Mouse (Mus musculus): Measurements from ENCODE around the gene Fyn.

The Fyn gene

GRCm38 (mm10) chr10:39535347-39535746 is 166.7 kb downstream of the Fyn start:
- DNase-seq (ENCODE audit: low spot score in 2 of 2): peak; percentile 42 to 69

GRCm38 (mm10) chr10:39536258-39536657 is 167.6 kb downstream of the Fyn start:
- no peak for DNase-seq (ENCODE audit: low spot score in 2 of 2)

- DNase-seq (ENCODE audit: low spot score in 2 of 2): peak in 1 of 2 experiments; percentile 37
Measured at GRCm38 (mm10) chr10:39540012-39540647, 171.5 kb downstream of the Fyn start.

- DNase-seq (ENCODE audit: low spot score in 2 of 2): no peak
Measured at GRCm38 (mm10) chr10:39540995-39541394, 172.3 kb downstream of the Fyn start.

GRCm38 (mm10) chr10:39541451-39541874 is 172.8 kb downstream of the Fyn start:
- DNase-seq (ENCODE audit: low spot score in 2 of 2): no peak

GRCm38 (mm10) chr10:39541951-39542521 is 173.4 kb downstream of the Fyn start:
- no peak for DNase-seq (ENCODE audit: low spot score in 2 of 2)

DNA sequence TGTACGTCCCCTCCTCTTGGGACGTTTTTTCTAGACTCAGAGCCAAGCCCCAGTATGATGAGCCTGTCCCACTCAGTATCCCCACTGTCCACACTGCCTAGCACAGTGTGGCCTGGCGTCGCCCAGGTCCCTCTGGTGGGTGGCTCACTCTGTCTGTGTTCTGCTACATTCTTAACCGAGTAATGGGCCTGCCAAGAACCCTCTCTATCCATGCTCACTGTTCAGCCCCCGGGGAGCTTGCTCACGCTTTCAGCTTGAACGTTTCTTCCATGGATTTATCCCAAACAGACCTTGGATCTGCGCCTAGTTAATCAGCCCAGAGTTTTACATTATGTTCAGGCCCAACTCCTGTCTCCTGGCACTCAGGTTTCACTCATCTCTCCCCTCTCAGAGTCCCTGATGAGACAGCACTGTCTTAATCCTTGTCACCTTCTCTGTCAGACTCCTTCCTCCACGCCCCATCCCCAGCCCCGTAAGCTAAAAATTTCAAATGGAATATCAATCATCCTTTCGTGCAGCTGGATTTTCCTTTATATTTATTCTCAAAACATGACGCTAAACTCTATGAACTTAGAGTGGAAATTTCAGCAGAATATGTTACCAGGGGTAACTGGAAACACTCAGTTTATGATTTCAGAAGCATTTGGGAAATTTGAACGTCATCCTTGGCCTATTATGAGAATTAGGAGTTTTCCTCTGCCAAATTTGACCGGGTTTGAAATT is 174.0 kb downstream of the Fyn start:
- no peak for DNase-seq (ENCODE audit: low spot score in 2 of 2)

DNA sequence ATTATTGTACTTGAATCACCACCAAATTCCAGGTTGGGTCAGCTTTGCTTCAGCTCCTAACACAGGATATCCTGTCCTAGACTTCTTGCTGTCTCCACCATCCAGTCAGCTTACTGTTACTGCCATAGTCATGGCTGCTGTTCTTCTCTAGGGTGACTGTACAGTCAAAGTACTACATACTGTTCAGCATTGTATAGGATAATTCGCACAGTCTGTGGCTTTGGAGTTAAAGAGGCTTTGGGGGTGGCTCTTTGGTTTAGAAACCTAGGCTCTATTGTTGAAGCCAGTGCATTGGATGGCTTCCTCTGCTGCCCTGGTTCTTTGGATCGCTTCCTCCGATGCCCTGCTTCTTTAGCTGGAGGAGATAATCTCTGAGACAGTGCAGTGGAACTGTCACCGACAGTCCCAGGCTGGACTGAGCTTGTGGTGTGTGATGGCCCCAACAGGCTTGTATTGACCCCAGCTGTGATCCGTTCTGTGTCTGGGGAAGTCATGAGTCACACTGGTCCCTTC is 174.7 kb downstream of the Fyn start:
- no peak for DNase-seq (ENCODE audit: low spot score in 2 of 2)

DNA sequence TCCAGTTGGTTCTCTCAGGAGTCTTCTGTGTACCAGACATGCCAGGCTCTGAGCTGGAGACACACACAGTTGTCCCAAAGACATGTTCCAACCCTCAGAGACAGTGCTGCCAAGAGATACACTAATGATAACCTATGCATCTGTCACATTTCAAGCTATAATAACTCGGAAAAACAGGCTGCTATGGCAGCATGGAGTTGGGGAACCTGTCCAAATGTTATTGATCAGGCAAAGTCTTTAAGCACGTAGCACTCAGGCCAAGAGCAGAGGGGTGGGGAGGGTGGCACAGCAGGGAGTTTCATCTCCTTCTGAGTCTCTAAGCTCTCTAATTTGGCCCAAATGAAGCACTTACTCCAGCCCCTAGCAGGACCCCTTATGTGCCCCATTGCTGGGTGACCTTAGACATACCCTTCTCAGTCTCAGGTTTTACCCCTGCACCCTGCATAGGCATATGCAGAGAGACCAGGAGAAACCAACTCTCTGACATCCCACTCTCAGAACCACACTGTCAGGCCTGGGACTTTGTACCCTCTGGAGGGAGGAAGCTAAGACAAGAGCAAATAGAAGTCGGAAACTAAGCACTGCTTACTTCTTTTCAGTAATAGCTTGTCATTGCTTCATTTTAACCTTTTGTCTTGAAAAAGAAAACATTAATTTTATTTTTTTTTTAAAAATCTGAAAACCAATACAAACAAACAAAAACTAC is 178.9 kb downstream of the Fyn start:
- DNase-seq (ENCODE audit: low spot score in 2 of 2): no peak

DNA sequence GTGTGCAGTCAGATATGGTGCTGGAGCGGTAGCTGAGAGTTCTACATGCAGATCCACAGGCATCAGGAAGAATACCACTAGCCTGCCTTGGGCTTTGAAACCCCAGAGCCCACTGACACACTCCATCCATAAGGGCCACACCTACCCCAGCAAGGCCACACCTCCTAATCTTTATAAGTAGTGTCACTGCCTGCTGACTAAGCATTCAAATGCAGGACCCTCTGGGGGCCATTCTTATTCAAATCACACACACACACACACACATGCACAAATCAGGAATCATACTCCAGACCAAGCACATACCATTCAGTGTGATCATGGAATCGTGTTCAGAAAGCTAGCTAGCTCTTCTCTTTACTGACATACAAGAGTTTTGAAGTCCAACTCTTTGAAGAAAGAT is 182.1 kb downstream of the Fyn start:
- no peak for DNase-seq (ENCODE audit: low spot score in 2 of 2)

DNA sequence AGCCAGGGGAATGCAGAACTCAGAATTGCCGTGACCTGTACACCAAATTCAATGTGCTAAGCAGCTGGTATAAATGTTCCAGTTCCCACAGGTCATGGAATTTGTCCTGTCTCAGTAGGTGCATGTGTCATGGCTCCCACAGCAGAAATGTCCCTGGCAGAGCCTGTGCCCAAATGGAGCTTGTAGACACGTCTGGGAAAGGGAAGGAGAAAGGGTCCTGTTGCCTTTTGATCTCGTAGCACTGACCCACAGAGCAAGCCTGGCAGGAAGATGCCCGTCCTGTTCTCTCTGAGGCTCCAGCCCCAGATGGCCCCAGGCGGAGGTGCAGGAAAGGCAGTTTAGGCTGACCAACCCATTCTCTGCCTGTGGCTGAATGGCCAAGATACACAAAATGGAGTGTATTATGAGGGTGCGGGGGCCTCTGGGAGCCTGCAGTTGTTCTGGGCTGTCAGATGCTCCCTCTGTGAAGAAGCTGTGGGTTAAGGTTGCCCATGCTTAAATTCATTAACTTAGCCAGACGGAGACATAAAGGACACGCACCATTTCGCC is 183.1 kb downstream of the Fyn start:
- no peak for DNase-seq (ENCODE audit: low spot score in 2 of 2)

DNA sequence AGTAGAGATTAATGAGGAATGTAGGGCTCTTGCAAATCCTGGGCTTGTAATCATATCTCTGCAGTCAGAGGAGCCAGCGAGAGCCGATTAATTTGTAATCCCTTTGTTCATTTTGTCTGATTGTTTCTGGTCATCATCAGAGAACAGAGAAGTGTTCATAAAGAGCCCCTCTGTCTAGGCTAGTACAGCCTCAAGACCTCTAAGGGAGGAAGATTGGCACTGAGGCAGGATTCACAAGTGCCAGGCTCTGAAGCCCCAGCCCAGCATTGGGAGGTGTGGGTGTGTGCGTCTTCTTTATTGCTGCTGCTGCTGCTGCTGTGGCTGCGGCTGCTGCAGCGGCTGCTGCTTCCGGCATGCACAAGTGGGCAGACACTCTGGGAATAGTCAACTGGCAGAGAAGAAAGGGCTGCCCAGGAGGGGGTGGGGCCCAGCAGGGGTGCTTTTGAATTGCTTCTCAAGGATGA is 183.7 kb downstream of the Fyn start:
- no peak for DNase-seq (ENCODE audit: low spot score in 2 of 2)

DNA sequence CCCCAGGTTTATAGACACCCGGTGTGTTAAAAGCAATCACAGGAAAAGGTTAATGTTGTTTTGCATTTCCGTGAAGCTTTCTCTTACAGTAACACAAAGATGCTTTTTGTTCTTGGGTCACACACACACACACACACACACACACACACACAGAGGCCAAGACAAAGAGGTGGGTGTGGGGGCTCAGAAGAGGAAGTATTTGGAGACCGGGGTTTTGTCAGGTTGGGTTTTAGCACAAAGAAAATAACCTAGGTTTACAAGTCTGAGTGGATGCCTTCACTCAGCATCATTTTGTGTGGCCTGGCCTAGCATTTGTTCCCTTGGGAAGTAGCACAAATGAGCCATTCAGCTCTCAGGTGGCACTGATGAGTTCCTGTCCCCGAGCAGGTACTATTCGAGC is 184.2 kb downstream of the Fyn start:
- no peak for DNase-seq (ENCODE audit: low spot score in 2 of 2)

DNA sequence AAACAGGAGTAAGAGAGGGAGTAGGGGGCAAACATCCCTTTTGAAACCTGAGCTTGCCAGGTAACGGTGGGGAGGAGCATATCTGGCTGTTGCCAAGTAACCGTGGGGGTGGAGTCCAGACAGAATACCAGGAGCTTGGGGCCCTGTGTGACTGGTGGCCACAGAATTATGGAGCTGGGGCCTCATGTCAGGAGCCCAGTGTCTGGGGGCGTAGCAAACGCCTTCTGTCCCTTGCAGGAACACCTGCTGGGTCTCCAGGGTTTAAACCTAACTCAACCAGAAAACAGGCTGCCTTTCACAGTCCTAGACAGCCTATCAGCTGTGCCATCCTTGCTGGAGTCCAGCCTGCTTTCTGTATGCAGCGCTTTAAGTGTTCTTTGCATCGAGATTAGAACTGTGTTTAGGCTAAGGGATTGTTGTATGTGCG is 186.6 kb downstream of the Fyn start:
- DNase-seq (ENCODE audit: low spot score in 2 of 2): no peak

DNA sequence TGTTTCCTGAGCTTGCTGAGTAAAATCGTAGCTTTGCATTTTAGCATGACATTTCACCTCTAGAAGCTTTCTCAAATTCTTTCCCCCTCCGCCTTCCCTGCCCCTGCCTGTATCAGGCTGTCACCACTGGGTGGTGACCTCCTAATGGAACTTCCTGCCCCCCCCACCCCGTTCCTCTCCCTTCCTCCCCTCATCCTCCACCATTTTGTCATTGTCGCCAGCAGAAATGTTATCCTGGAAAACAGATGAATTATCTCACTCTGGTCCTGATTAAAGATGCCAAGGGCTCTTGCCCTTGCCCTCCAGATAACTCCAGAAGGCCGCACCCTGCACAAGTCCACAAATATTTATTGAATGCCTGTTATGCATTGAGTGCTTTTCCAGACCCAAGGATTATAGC is 187.1 kb downstream of the Fyn start:
- no peak for DNase-seq (ENCODE audit: low spot score in 2 of 2)

DNA sequence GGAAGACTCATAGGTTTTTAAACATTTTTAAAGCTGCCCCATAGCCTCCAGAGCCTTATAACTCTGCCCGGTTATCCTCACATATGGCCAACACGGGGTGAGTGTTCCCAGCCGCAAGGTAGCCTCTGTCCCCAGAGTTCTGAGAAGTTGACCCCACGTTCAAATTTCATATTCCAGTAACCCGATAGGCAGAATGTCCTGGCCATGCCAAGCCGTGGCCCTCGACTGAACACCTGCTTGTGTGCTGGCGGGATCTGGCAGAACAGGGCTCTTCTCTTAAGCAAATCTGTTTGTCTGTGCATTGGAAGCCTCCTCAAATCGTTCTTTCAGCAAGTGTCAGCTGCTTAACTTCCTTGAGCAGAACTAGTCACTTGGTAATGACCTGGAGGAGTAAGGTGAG is 188.7 kb downstream of the Fyn start:
- no peak for DNase-seq (ENCODE audit: low spot score in 2 of 2)

- DNase-seq (ENCODE audit: low spot score in 2 of 2): no peak
Measured at GRCm38 (mm10) chr10:39557851-39558250, 189.2 kb downstream of the Fyn start.

DNA sequence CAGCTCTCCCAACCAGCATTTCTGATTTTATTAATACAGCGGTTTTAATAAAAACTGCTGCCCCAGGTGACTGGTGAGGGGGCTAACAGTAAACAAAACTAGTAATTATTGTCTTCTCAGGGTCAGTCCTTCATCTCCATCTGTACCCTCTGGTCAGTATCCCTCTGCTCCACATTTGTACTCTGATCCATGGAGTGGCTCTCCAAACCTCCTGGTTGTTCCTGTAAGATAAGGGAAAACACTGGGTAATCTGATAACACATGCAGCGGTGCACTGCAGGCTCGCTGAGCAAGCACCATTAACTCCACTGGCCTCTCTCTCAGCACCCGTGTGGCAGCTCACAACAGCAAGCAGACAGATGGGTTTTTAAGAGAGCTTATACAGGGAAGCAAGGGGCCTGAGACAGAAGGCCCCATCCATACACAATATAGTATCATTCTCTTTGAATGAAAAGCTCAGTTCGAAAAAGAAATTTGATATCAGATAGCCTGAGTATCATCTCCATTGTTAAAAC is 189.9 kb downstream of the Fyn start:
- no peak for DNase-seq (ENCODE audit: low spot score in 2 of 2)

- no peak for DNase-seq (ENCODE audit: low spot score in 2 of 2)
Measured at GRCm38 (mm10) chr10:39559321-39559720, 190.7 kb downstream of the Fyn start.

DNA sequence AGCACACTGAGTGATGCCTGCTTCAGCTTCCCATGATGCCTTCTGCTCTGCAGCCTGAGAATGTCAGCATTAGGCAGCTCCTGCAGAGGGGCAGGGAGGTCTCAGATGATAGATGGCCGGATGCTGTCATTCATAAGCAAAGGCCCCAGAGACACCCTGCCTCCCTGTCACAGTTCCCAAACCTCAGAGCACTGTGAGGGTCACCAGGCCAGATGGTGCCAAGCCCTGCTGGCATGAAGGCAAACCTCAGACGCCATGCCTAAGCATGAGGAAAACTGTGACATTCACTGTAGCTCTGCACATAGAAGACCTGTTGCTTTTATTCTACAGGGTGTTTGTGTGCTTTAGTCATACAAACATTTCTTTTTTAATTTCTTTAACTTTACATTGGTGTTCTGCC is 193.7 kb downstream of the Fyn start:
- DNase-seq (ENCODE audit: low spot score in 2 of 2): no peak

- no peak for DNase-seq (ENCODE audit: low spot score in 2 of 2)
Measured at GRCm38 (mm10) chr10:39563552-39564223, 195.0 kb downstream of the Fyn start.

Measured in natural killer cell, adult 2 months (primary cell).